Mouse (Mus musculus) lung, adult 2 months (tissue): ENCODE measurements around the gene Pptc7.

Experiments
- CTCF ChIP-seq: fragments of 200-500 bp; IDR thresholded peaks from 2 replicates; pipeline ENCODE4 v1.5.1; 2011; ENCODE audit warnings: mild to moderate bottlenecking, low read length, control low read depth; ENCODE audit not compliant: insufficient read depth
- POLR2A ChIP-seq: fragments of 200-500 bp; IDR thresholded peaks from 2 replicates; pipeline ENCODE4 v1.6.1; 2011; ENCODE audit warnings: low read depth, mild to moderate bottlenecking, control low read depth, low read length, borderline replicate concordance; ENCODE audit errors: extremely low read depth

GRCm38 (mm10) chr5:122291553-122292339, 7.6 kb downstream of the Pptc7 start:
- TF ChIP-seq CTCF: no peak
- no peak for TF ChIP-seq POLR2A
